7 mouse cellular contexts compared by ENCODE assay signal in the genomic region with DNA sequence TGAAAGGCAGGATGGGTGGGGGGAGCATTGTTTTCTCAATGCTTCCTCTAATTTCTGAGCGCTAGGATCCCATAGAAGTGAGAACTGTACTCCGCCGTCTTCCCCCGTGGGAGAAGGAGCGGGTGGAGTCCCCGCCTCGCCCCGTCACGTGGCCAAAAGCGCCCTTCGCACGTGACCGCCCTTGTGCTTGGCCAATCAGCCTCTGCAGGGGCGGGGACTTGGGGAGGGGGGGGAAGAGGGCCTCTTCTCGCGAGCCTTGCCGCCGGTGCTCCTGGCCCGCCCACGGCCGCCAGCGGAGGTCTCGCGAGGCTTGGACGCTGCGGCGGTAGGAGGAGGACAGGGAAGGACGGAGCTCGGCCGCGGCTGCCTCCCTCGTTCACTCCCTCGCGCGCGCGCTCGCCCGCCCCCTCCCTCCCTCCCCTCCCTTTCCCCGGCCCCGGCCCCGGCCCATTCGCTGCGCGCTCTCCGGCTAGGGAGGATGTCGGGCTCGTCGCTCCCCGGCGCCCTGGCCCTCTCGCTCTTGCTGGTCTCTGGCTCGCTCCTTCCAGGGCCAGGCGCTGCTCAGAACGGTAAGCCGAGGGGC. TPM values are rescaled to one million over a fixed set of nuclear protein-coding genes. Genes with fewer than 3 reads are reported as not detected.
A peak's percentile ranks its signal among the peaks of the same experiment; 100 is the strongest.
DNase-seq lines count a peak whose midpoint lies in the region; ATAC-seq lines count a peak whose summit lies in the region.

Nptn (plus strand) TSS at position 283 of the 583 bp plus-strand sequence.

- WGBS in embryonic facial prominence, embryonic 11.5 days: under 1% methylated on average over 36 of the region's 56 CpGs
- WGBS in limb, embryonic 10.5 days: under 1% methylated on average over 46 of the region's 56 CpGs
- WGBS in midbrain, embryonic 13.5 days: under 1% methylated on average over 37 of the region's 56 CpGs

- H3K9me3 ChIP-seq in embryonic facial prominence, embryonic 11.5 days (replicated peaks; ENCODE audit: control insufficient read depth, low read length): no peaks in the 10 kb centered on the region
- no peaks in the 10 kb centered on the region for H3K9me3 ChIP-seq in limb, embryonic 10.5 days (replicated peaks)
- no peaks in the 10 kb centered on the region for H3K9me3 ChIP-seq in midbrain, embryonic 13.5 days

- no peaks in the 10 kb centered on the region for H3K36me3 ChIP-seq in embryonic facial prominence, embryonic 11.5 days (replicated peaks; ENCODE audit: control insufficient read depth, insufficient read depth, low read depth, low read length)
- no peaks in the 10 kb centered on the region for H3K36me3 ChIP-seq in limb, embryonic 10.5 days
- no peaks in the 10 kb centered on the region for H3K36me3 ChIP-seq in midbrain, embryonic 13.5 days

- H3K4me3 ChIP-seq in embryonic facial prominence, embryonic 11.5 days (ENCODE audit: low read depth, low read length): peak within 1 kb of the TSS; percentile 98
- H3K4me3 ChIP-seq in limb, embryonic 10.5 days: peak within 1 kb of the TSS; percentile 99
- H3K4me3 ChIP-seq in midbrain, embryonic 13.5 days (replicated peaks): peak within 1 kb of the TSS; percentile 91

- H3K9ac ChIP-seq in embryonic facial prominence, embryonic 11.5 days (replicated peaks; ENCODE audit: low read length): peak within 1 kb of the TSS; percentile 92
- H3K9ac ChIP-seq in midbrain, embryonic 13.5 days (replicated peaks): peak within 1 kb of the TSS; percentile 98

- peak; percentile 98 for ATAC-seq in embryonic facial prominence, embryonic 11.5 days (replicated peaks; ENCODE audit: insufficient number of reproducible peaks, low FRiP score, low TSS enrichment, low read depth)
- ATAC-seq in granulocyte monocyte progenitor cell, adult 5-6 weeks (replicated peaks; ENCODE audit: poor library complexity, severe bottlenecking): peak; percentile 79
- peak; percentile 99 for ATAC-seq in midbrain, embryonic 13.5 days

- peak within 1 kb of the TSS; percentile 96 for H3K27ac ChIP-seq in embryonic facial prominence, embryonic 11.5 days (replicated peaks; ENCODE audit: low read depth, low read length)
- H3K27ac ChIP-seq in limb, embryonic 10.5 days: peak within 1 kb of the TSS; percentile 97
- peak within 1 kb of the TSS; percentile 99 for H3K27ac ChIP-seq in midbrain, embryonic 13.5 days

- no peaks in the 10 kb centered on the region for H3K27me3 ChIP-seq in embryonic facial prominence, embryonic 11.5 days (ENCODE audit: control insufficient read depth, insufficient read depth, low read length)
- H3K27me3 ChIP-seq in limb, embryonic 10.5 days (ENCODE audit: low read depth, poor library complexity, severe bottlenecking): no peaks in the 10 kb centered on the region
- no peaks in the 10 kb centered on the region for H3K27me3 ChIP-seq in midbrain, embryonic 13.5 days

- peak within 1 kb of the TSS; percentile 48 for H3K4me2 ChIP-seq in embryonic facial prominence, embryonic 11.5 days (ENCODE audit: low read depth, low read length)
- H3K4me2 ChIP-seq in midbrain, embryonic 13.5 days (replicated peaks): peak within 1 kb of the TSS; percentile 80

- peak; percentile 99 for DNase-seq in adrenal gland, postnatal 14 days
- peak; percentile 99 for DNase-seq in embryonic facial prominence, embryonic 11.5 days (ENCODE audit: low spot score)
- peak; percentile 97 for DNase-seq in kidney, adult 11 months
- peak; percentile 98 for DNase-seq in limb, embryonic 10.5 days (ENCODE audit: low spot score)
- peak; percentile 93 for DNase-seq in spleen, adult 12 weeks (ENCODE audit: low spot score)

- no peaks in the 10 kb centered on the region; the same call in 1 of the 2 replicates for H3K4me1 ChIP-seq in embryonic facial prominence, embryonic 11.5 days (ENCODE audit: control insufficient read depth, insufficient read depth, low read length)
- peaks cover 24% of the 10 kb centered on the region for H3K4me1 ChIP-seq in limb, embryonic 10.5 days
- H3K4me1 ChIP-seq in midbrain, embryonic 13.5 days (replicated peaks): peaks cover 21% of the 10 kb centered on the region

RNA-seq across cellular contexts. Expression of gene Nptn, which starts in this region (rescaled TPM):
- total RNA-seq in adrenal gland, postnatal 14 days (2021): 159 and 169 TPM in 2 replicates
- 67.9 and 73.6 TPM in 2 replicates for polyA plus RNA-seq in embryonic facial prominence, embryonic 11.5 days (2014; fragmentation: Nextera tagmentation; extraction: Ambion mirVana)
- total RNA-seq in granulocyte monocyte progenitor cell, adult 5-6 weeks (2014; fragmentation: Nextera tagmentation): 115 and 137 TPM in 2 replicates
- 99.8 and 121 TPM in 2 replicates for total RNA-seq in granulocyte monocyte progenitor cell, adult 5-6 weeks (2017)
- 50.4 and 50.5 TPM in 2 replicates for polyA plus RNA-seq in limb, embryonic 10.5 days (2016; fragmentation: Nextera tagmentation; extraction: Ambion mirVana)
- polyA plus RNA-seq in midbrain, embryonic 13.5 days (2015; fragmentation: Nextera tagmentation; extraction: Ambion mirVana): 99.1 and 110 TPM in 2 replicates

Comparison
In these comparisons a context has a peak if more than half of its experiments do, and no peak if none do; other contexts are left out.
1. Peak in every context shown above with its lines: DNase-seq, ATAC-seq, H3K4me3 ChIP-seq and H3K27ac ChIP-seq.